Mouse (Mus musculus) erythroid progenitor cell, adult 5-6 weeks (primary cell): ENCODE measurements around the gene Apobec4. TPM values are rescaled to one million over a fixed set of nuclear protein-coding genes. Genes with fewer than 3 reads are reported as not detected.

Experiments used
- ATAC-seq: replicated peaks from 2 replicates; pipeline ENCODE4 v1.8.0; 2016; ENCODE audit warnings: moderate number of reproducible peaks, mild to moderate bottlenecking, moderate TSS enrichment, inconsistent platforms; ENCODE audit not compliant: poor library complexity, low FRiP score, severe bottlenecking
- total RNA-seq, 2 experiments: library from RNA; stranded (forward) in 1 of 2; stranded (reverse) in 1 of 2; fragments of 150-400 nt in 1 of 2; fragments of 186-747, 209-891 nt in 1 of 2; gene quantifications; 2 replicates each; pipeline versions ENCODE4 v1.2.3 to v1.2.4; 2015 to 2017; ENCODE audit warnings: low replicate concordance in 2 of 2

Apobec4 gene
- total RNA-seq, 2 experiments from 2014 or later = not detected

DNA sequence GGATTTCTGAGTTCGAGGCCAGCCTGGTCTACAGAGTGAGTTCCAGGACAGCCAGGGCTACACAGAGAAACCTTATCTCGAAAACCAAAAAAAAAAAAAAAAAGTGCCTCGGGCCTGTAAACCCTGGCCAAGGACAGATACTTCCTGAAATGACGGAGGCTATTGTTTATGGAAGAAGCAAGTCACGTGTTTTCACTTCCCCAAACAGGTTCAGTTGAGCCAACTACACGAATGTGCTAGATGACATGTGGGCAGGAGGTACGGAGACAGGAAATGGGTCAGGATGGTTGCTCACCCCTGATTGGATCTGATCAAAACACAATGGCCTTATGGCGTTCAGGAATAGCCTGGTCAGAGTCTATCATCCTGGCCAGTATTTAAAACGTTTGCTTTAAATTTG, 47.8 kb downstream of the Apobec4 start:
- ATAC-seq = no peak

DNA sequence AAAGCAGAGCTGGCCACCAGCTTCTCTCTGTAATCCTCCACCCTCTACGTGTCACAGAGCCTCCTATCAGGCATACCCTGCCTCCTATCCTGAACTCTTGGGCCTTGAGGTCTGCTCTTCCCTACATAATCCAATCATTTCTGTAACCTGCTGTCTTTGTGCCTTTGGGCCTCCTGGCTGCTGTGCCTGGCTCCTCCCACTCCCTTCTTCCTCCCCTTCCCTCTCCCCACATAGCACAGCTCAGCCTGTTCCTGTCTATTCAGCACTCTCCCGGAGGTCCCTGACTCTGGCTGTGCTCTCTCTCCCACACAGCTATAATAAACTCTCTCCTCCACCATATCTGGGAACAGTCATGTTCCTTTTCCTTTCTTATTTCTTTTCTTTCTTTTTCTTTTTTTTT, 49.5 kb downstream of the Apobec4 start, which contains the start of gene Ncf2:
Gene Ncf2 (plus strand): TSS at position 298 of the 400 bp plus-strand sequence.
- ATAC-seq = no peak

DNA sequence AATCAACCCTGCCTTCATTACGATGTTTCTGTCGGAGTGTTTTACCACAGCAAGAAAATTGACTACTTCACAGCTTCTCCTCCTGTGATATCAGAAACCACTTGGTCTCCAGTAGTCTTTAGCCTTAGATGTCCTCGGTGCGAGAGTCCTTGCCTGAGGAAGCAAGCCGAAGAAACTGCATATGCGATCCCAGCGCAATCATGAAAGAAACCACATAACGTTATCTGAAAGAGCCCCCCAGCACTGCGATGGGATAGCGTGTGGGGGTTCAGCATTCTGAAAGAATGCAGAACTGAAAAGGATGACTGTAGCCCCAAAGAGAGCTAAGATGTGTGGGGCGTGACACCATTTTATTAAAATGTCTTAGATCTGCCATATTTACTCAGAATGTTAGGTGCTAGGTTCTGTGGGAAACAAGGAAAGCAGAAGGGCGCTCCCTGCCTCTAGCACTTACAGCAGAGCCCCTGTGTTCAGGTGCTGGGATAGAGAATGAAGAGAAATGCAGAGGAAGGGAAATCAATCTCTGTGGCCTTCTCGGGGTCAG, 50.4 kb downstream of the Apobec4 start:
- ATAC-seq = no peak

DNA sequence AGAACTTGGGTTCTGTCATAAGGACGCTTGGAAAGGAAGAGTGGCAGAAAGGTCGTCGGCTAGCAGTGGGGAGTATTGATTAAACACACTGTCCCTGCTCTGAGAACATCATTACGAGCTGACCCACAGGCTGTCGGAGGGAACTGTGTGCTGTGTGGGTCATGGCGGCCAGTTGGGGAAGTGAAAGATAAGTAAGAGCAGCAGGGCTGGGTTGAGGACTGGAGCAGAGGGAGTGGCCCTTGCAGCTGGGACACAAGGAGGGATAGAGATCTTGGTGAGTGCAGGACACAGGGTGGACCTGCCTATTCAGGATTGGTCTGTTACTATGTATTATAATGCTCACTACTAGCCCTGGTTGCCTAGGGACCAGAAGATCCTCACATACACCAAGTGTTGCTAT, 54.6 kb downstream of the Apobec4 start:
- no peak for ATAC-seq

Other genes with a start within 250 kb of the Apobec4 start
- 5.0 and 8.4 TPM in 2 replicates for gene Rgl1, start 15.8 kb downstream of the Apobec4 start, total RNA-seq (2015; ENCODE audit: low replicate concordance)
- 30.9 and 32.8 TPM in 2 replicates for gene Rgl1, start 15.8 kb downstream of the Apobec4 start, total RNA-seq (2017; ENCODE audit: low replicate concordance)
- 179 and 205 TPM in 2 replicates for gene Arpc5, start 16.0 kb downstream of the Apobec4 start, total RNA-seq (2015; ENCODE audit: low replicate concordance)
- gene Arpc5, start 16.0 kb downstream of the Apobec4 start, total RNA-seq (2017; ENCODE audit: low replicate concordance) = 67.3 and 71.2 TPM in 2 replicates
- 28.9 and 35.3 TPM in 2 replicates for gene Ncf2, start 49.6 kb downstream of the Apobec4 start, total RNA-seq (2015; ENCODE audit: low replicate concordance)
- gene Ncf2, start 49.6 kb downstream of the Apobec4 start, total RNA-seq (2017; ENCODE audit: low replicate concordance) = 21.6 and 26.7 TPM in 2 replicates
- gene Smg7, start 152.1 kb downstream of the Apobec4 start, total RNA-seq (2015; ENCODE audit: low replicate concordance) = 81.3 and 93.3 TPM in 2 replicates
- 21.0 and 33.1 TPM in 2 replicates for gene Smg7, start 152.1 kb downstream of the Apobec4 start, total RNA-seq (2017; ENCODE audit: low replicate concordance)
- not detected in 2 replicates for gene Nmnat2, start 204.4 kb downstream of the Apobec4 start, total RNA-seq (2015; ENCODE audit: low replicate concordance)
- not detected in 2 replicates for gene Nmnat2, start 204.4 kb downstream of the Apobec4 start, total RNA-seq (2017; ENCODE audit: low replicate concordance)